Mouse (Mus musculus) CD8-positive naive resting alpha-beta T cell, adult 57 days (primary cell): ENCODE measurements around the gene Hs3st5. TPM values are rescaled to one million over a fixed set of nuclear protein-coding genes. Genes with fewer than 3 reads are reported as not detected.

Experiments
- total RNA-seq: library from RNA; stranded (reverse); gene quantifications from one replicate; pipeline ENCODE4 v1.2.4, GENCODE M21; 2023

Gene Hs3st5
- not detected for total RNA-seq

DNA sequence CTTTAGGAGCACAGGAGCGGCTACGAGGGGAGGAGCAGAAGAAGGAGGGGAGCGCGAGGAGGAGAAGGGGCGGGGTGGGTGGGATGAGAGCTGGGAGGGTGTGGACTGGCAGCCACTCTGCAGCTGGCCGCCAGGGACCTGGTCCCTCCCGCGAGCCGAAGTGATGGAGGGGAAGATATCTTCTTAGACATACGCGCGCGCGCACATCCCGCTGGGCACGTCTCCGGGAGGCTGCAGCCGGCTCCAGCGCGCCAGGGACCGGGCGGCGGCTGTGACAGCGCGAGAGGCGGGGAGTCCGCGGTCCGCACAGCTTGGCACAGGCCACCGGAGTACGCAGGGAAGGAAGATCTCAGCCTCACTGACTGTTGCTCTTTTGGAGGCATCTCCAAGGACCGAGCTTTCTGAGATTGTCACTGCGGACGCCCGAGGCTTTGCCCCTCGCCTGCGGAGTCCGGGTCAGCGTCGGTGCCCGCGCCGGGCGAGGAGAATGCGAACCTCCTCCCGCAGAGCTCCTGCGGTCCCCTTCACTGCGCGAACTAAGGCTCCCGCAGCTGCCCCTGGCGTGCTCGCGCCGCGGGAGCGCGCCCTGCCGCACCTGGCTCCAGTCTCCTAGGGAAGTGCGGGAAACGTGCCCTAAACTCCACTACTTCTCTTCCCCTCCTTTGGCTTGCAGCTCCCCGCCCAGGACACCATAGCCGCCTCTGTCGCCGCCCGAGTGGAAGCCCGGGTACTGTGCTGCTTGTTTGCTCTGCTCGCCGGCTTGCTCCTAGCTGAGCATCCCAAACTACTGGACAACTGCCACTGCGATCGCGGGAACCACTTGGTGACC is at the start of gene Hs3st5:
Gene Hs3st5, plus strand, starts transcription at position 88 of the 829 bp plus-strand sequence.

